Comparison of ENCODE assay signal across 13 mouse cellular contexts in the genomic region with DNA sequence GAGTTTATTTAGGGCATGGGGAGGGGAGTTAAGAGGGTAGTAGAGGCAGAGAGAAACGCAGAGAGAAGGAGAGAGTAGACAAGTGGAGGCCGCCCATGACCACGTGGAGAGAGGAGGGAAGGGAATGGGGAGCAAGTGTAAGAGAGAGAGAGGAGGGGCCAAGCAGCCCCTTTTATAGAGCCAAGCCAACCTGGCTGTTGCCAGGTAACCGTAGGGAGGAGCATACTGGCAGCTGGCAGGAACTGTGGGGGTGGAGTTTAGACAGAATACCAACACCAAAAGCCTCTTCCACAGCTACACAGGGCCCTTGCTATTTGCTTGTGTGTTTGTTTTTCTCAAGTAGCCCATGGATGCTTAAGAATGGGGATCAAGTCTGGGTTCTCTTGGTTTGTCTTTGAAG.
A peak's percentile ranks its signal among the peaks of the same experiment; 100 is the strongest.
DNase-seq lines count a peak whose midpoint lies in the region; ATAC-seq and TF ChIP-seq lines count a peak whose summit lies in the region.
"Had no signal": no experiment of that assay in that cellular context is flagged by ENCODE, and none has a peak within 500 bp of the region (broad histone marks: within the 10 kb centered on the region; RNA-seq: fewer than 3 reads in every experiment).

No protein-coding gene starts in this region.

- no peaks in the 10 kb centered on the region for H3K36me3 ChIP-seq in forebrain, embryonic 10.5 days (replicated peaks)
- no peaks in the 10 kb centered on the region for H3K36me3 ChIP-seq in hindbrain, postnatal 0 days (ENCODE audit: insufficient read depth, low read length)
- H3K36me3 ChIP-seq in midbrain, embryonic 10.5 days = no peaks in the 10 kb centered on the region

- DNase-seq in ES-CJ7 (ENCODE audit: low read depth, low spot score) = peak; percentile 42
- no peak for DNase-seq in forebrain, embryonic 10.5 days (ENCODE audit: extremely low spot score, low spot score)
- DNase-seq in hindbrain, postnatal 0 days (ENCODE audit: low spot score) = peak; percentile 59
- DNase-seq in midbrain, embryonic 10.5 days (ENCODE audit: low spot score) = no peak
- no peak for DNase-seq in spleen, adult 18-20 months
- no peak for DNase-seq in heart, postnatal 25 days (ENCODE audit: low spot score)
- no peak for DNase-seq in urinary bladder, postnatal 10 days (ENCODE audit: low spot score)
- DNase-seq in cerebellum, postnatal 36 days = no peak
- DNase-seq: cerebellum, adult 2 months; thymus, adult 18-20 months had no signal

- H3K4me2 ChIP-seq in hindbrain, postnatal 0 days (ENCODE audit: low read depth, low read length) = no peak overlapping the region
- H3K4me2 ChIP-seq: liver, embryonic 11.5 days had no signal

- ATAC-seq in hindbrain, postnatal 0 days = peak; percentile 72

- H3K27ac ChIP-seq in forebrain, embryonic 10.5 days = 0 out of 2 replicates have a peak overlapping the region, but pooled peaks have one; percentile 56
- no peak overlapping the region for H3K27ac ChIP-seq in hindbrain, postnatal 0 days
- H3K27ac ChIP-seq in midbrain, embryonic 10.5 days (replicated peaks) = peak overlapping the region; percentile 33; the same call in 1 of the 2 replicates

- H3K4me1 ChIP-seq in forebrain, embryonic 10.5 days = peaks cover 50% of the 10 kb centered on the region
- peaks cover 7% of the 10 kb centered on the region; the same call in 1 of the 2 replicates for H3K4me1 ChIP-seq in hindbrain, postnatal 0 days (ENCODE audit: insufficient read depth, low read length)
- peaks cover 30% of the 10 kb centered on the region for H3K4me1 ChIP-seq in midbrain, embryonic 10.5 days

- H3K9me3 ChIP-seq in forebrain, embryonic 10.5 days = no peaks in the 10 kb centered on the region
- H3K9me3 ChIP-seq in hindbrain, postnatal 0 days (ENCODE audit: low read length) = no peaks in the 10 kb centered on the region
- H3K9me3 ChIP-seq in midbrain, embryonic 10.5 days (replicated peaks) = no peaks in the 10 kb centered on the region

- H3K9ac ChIP-seq in hindbrain, postnatal 0 days (replicated peaks; ENCODE audit: low read length) = no peak overlapping the region

- intact Hi-C loops in heart, postnatal 25 days (cut with DNase I) = no loop called here

- 39% methylated on average over 4 of the region's 4 CpGs for WGBS in forebrain, embryonic 10.5 days
- WGBS in hindbrain, postnatal 0 days = 41% methylated on average over 4 of the region's 4 CpGs
- WGBS in midbrain, embryonic 10.5 days = 57% methylated on average over 4 of the region's 4 CpGs

- no peak for TF ChIP-seq CTCF in hindbrain, postnatal 0 days (IDR thresholded peaks at IDR 0.05; ENCODE audit: low read depth)

- no peak overlapping the region for H3K4me3 ChIP-seq in forebrain, embryonic 10.5 days
- no peak overlapping the region for H3K4me3 ChIP-seq in hindbrain, postnatal 0 days (ENCODE audit: low read length)
- H3K4me3 ChIP-seq in midbrain, embryonic 10.5 days = no peak overlapping the region
- H3K4me3 ChIP-seq: erythroblast, embryonic 14.5 days had no signal

- peaks cover 12% of the 10 kb centered on the region for H3K27me3 ChIP-seq in forebrain, embryonic 10.5 days (ENCODE audit: poor library complexity, severe bottlenecking)
- H3K27me3 ChIP-seq in hindbrain, postnatal 0 days (ENCODE audit: insufficient read depth, low read length) = no peaks in the 10 kb centered on the region
- H3K27me3 ChIP-seq in midbrain, embryonic 10.5 days (ENCODE audit: low read depth, poor library complexity, severe bottlenecking) = no peaks in the 10 kb centered on the region
- H3K27me3 ChIP-seq: CH12.LX had no signal

Comparison
In these comparisons a context has a peak if more than half of its experiments do, and no peak if none do; other contexts are left out.
1. DNase-seq: peak in ES-CJ7 (single experiment) and hindbrain, postnatal 0 days (single experiment); none in forebrain, embryonic 10.5 days (single experiment), midbrain, embryonic 10.5 days (single experiment), spleen, adult 18-20 months (0 of 2), heart, postnatal 25 days (single experiment), urinary bladder, postnatal 10 days (single experiment) and cerebellum, postnatal 36 days (0 of 2).